Mouse (Mus musculus) effector memory CD4-positive, alpha-beta T cell, adult 7 months (primary cell): ENCODE data around the gene Dazl. TPM values are rescaled to one million over a fixed set of nuclear protein-coding genes. Genes with fewer than 3 reads are reported as not detected.

ENCODE experiments used
- polyA plus RNA-seq: library from polyadenylated mRNA; unstranded; fragments of 100-300 nt; shearing (Covaris generic); gene quantifications from one replicate; pipeline ENCODE4 v1.2.1, GENCODE M21; 2017

Dazl gene
- polyA plus RNA-seq, result not detected

DNA sequence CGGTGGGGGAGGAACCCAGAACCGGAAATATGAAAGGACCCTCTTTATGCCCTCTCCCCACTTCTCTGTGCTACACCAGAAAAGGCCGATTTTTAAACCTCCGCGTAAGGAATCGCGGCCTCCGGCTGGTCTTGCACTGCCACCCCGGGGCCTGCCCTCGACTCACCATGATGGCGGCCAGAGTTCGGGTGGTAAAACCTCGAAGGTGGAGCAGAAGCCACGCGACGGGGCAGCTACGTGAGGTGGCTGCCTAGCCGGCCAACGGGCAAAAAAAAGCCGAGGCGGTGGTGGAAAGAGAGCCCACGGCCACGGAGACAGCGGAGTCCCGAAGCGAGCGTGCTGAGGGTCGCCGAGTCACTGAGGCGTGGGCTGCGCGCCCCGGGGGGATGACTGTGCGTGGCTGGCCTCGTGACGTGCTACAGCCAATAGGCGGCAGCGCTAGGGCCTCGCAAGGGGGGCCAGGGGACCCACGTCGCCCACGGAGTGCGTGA is at the start of gene Dazl:
TSS of gene Dazl (minus strand) at position 396 of the 491 bp plus-strand sequence.

Other genes with a start within 250 kb of the Dazl start
- gene Rftn1, start 103.0 kb downstream of the Dazl start, polyA plus RNA-seq, result 47.1 TPM
- 54.8 TPM for gene Plcl2, start 215.8 kb upstream of the Dazl start, polyA plus RNA-seq